Mouse (Mus musculus) left cerebral cortex, adult 11 months (tissue): Measurements from ENCODE around the gene Gm49384.

Source experiments
- DNase-seq: peaks from one replicate; pipeline ENCODE4 v3.0.0; 2022; ENCODE audit warnings: low spot score

The Gm49384 gene

DNA sequence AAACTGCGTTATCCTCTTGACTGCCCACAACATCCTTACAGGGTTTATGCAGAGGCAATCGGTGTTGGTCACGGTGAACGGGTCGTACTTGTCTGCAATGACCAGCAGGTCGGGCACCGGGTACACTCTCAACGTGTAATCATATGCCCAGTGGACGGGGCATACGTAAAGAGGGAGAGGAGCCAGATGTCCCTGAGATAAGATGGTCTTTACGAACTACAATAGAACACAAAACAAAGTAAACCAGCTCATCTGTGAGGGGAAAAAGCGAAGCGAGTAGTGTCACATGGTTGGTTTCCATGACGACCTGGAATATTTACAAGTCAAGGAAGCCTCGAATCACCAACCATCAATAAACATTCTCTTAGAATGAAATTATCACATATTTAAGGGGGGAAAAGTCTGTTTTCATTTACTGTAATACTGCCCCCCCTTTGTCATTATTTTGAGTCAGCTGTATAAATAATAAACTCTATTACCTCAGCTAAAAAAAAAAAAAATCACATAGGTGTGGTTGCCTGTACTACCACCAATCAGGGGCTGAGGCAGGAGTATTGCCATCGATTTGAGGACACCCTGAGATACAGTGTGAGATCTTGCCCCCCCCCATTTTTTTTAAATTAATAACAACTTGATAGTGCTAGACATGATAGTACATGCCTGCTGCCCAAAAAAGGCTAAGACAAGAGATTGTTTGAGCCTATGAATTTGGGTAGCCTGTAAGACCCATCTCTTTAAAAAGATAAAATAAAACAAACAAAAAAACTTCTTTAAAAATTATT, at the start of gene Gm49384:
Gm49384 (minus strand) TSS at position 216 of the 782 bp plus-strand sequence.
- no peak for DNase-seq

DNA sequence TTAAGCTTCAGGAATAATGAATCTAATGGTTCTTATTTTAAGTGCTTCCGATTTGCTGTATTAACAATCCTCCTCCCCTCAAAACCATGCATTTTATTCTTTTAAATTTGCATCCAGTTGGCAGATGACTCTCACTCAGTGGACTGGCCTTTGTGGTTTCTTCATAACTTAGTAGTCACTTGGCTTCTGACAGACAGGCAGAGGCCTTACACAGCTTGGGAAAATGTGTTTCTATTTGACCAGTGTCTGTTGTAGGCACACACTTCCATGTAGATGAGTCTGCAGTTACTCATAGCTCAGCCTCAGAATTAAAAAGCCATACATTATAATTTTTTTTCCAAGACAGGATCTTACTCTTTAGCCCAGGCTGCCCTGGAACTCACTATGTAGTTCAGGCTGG, 49.7 kb upstream of the Gm49384 start:
- DNase-seq, result no peak

DNA sequence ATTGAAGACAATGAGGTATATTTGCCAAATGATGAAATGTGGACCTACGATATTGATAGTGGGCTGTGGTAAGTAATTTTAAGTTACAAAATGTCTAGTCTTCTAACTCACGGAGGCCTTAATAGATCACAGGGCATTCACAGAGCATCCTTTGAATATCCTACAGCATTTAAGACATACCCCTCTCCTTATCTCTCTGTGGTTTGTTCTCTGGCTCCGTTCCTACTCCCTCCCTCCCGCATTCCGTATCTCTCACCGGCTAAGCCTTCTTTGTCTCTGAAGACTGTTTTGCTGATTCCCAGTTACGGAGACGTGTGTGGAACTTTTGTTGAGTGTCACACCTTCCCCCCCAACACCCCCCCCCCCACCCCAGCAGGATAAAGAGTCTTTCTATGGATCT, 46.7 kb upstream of the Gm49384 start:
- no peak for DNase-seq

DNA sequence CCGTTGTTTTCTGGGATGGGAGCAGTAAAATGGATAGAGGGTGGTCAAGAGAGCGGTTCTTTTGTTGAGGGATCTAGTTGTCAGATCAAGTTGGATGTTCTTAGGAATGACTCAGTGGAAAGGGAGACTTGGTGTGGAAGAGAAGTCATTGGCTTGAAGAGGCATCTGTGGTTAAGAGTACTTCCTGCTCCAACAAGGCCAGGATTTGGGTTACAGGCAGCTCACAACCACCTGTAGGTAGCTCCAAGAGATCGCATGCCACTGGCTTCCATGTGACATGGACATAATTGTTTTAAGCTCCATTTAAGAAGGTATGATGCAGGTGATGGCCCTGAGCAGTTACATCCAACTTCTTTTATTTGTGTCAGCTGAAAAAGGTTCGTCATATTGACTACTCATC, 45.7 kb upstream of the Gm49384 start:
- DNase-seq, result no peak

DNA sequence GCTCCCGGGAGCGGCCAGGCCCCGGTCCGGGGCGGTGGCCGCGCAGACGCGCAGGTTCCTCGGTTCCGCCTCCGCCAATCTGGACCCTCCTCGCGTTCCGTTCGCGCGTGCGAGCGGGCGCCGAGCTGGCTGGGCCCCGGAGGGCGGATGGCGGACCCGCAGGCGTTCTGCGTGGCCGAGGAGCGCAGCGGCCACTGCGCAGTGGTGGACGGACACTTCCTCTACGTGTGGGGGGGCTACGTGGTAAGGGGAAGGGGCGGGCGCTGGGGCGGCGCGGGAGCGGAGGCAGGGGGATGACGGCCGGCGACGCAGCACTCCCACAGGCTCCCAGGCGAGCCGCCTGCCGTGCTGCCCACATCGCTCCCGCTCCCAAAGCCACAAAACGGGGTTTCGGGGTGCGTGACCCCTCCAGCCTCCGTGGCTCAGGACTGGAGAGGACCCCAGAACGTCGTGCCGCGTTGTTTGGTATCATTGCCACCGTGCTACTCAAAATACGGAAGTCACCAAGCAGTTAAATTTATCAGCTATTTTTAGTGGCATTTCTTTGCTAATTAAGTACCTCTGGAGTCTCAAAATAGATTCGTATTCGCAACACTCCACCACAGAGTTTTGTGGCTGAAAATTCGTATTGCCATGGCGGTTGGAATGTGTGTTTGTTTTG, 37.8 kb upstream of the Gm49384 start:
- peak; percentile 39 for DNase-seq

DNA sequence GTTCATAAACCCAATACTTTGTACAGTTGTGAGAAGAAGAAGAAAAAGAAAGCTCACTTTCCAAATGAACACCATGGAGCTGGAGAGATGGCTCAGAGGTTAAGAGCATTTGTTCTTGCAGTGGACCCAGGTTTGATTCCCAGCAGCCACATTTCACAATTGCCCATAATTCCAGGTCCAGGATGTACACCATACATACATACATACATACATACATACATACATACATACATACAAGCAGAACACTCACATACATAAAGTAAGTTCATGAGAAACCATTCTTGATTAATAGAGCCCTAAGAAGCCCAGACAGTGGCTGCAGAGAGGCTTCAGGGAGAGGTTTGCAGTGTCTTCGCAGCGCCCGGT, 37.3 kb upstream of the Gm49384 start:
- DNase-seq, result no peak

DNA sequence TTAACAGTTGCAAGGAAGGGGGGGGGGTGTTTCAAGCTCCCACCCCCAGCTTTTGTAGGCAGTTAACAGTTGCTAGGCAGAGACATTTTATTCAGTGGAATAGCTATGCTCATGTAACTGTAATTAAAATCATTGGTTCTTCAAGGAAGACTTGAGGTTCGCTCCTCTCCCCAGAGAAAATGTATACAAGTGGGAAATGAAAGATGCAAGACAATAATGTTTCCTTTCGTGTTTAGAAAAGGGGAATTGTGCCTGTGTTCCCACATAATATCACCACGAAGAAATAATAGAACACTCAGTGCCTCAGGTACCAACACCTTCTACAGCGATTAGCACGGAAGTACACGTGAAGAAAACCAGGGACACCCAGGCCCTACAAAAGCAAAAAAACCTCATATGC, 36.8 kb upstream of the Gm49384 start, which contains the start of gene Klhdc1:
Klhdc1 (plus strand) TSS at position 301 of the 400 bp plus-strand sequence.
- no peak for DNase-seq

DNA sequence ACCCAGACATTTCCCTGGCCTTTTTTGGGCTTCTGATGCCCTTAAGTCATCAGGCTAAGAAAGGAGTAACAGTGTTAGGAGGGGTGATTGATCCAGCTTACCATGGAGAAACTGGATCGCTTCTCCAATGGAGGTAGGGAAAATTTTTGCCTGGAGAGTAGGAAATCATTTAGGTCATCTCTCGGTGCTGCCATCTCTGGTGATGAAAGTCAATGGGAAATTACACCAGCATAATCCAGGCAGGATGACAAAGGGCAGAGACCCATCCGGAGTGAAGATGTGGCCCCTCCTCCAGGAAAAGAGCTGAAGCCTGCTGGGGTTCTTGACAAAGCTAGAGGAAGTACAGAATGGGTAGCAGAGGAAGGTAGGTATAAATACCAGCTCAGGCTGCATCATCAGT, 34.2 kb upstream of the Gm49384 start:
- DNase-seq, result no peak

DNA sequence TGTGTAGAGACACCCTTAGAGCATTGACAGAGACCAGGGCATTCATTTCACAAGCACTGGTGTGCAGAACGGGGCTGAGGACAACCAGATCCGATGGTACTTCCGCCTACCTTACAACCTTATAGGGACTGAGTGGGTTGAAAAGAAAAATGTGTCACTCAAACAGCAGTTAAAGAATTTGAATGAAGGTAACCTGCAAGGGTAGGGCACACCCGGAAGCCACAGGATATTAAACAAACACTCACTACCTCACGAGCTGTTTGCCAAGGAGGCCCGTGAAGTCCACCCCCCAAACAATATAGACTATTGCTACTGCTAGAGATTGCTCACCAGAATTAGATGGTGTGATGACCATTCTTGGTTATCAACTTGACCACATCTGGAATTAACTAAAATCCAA, 31.7 kb upstream of the Gm49384 start:
- no peak for DNase-seq

DNA sequence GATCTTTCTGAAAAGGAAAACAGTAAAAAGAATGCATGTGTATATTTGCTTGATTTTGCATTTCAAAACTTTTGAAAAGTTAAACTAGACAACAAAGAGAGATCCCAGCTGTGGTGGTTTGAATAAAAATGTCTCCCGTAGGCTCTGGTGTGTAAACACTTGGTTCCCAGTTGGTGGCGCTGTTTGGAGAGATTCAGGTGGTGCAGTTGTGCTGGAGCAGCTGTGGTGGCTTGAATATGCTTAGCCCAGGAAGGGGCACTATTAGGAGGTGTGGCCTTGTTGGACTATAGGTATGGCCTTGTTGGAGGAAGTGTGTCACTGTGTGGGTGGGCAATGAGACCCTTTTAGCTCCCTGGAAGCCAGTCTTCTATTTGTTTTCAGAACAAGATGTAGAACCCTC, 25.2 kb upstream of the Gm49384 start:
- no peak for DNase-seq

DNA sequence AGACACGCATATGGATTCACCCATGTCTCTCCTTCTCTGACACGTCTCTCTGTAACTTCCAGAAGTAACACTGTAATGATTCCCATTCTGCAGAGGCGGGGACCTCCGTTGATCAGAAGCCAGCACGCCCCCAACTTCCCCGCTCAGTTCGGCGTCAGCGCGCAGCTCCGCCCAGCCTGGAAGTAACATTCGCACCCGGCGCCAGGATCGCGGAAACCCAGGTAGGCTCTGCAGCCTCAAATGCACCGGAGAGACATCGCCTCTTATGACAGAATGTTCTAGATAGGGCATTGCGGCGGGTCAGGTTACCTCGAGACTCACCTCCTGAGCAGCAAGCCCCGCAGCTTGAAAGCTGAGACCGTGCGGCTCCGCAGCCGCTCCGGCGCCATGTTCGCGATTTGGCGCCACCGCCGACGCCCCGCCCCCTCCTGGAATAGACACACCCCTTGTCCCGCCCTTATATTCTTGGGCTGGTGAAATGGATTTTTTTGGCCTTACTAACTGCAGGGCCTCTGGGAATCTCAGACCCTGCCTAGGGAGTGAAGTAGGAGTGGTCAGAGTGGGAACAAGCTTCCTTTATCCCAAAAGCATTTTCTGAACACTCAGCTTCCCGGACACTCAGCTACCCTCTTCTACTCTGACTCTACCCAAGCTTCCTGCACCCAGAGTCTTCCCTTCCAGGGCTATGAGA, 23.9 kb upstream of the Gm49384 start, which contains the start of gene Pole2:
Pole2 (minus strand) TSS at position 420 of the 691 bp plus-strand sequence.
- peak; percentile 46 for DNase-seq

DNA sequence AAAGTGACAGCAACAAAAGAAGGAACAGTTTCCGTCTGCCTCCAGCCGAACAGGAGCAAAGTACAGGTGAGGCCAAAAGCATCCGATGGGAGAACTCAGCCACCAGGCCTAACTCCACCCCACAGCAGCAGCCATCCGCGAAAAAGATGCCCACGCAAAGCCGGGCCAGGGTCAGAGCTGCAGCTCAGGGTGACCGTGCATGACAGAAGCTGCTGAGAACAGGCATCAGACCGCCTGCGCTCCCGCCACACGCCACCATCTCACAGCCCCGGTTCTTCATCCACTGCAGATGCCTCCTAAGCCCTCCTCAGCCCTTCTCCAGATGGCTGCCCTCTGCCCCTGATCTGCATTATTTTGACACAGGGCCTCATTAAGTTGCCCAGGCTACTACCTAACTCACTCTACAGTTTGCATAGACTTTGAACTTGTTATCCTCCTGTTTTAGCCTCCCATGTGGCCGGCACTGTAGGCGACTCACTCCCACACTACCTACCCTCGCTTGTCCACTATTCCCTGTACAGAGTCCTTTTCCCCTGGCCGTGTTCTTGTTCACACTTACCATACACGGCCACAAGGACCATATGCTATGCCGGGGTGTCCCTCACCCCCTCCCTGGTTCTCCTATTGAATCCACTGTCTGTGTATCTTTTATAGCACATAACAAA, 16.7 kb upstream of the Gm49384 start:
- no peak for DNase-seq

DNA sequence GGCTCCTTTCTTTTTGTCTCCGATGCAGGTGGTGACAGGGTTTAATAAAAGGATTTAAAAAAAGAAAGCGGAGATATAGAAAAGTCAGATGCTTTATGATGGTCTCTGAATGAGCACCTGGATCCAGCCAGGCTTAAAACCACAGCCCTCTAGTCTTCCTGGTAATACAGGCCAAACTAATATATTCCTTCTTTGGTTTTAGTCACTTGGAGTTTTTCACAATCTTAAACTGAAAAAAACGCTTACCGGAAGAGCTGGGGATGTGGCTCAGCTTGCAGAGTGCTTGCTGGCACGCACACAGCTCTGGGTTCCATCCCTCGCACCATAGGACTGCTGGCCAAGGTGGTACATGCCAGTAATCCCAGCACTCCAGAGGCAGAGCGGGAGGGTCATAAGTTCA, 12.5 kb upstream of the Gm49384 start:
- DNase-seq, result no peak

DNA sequence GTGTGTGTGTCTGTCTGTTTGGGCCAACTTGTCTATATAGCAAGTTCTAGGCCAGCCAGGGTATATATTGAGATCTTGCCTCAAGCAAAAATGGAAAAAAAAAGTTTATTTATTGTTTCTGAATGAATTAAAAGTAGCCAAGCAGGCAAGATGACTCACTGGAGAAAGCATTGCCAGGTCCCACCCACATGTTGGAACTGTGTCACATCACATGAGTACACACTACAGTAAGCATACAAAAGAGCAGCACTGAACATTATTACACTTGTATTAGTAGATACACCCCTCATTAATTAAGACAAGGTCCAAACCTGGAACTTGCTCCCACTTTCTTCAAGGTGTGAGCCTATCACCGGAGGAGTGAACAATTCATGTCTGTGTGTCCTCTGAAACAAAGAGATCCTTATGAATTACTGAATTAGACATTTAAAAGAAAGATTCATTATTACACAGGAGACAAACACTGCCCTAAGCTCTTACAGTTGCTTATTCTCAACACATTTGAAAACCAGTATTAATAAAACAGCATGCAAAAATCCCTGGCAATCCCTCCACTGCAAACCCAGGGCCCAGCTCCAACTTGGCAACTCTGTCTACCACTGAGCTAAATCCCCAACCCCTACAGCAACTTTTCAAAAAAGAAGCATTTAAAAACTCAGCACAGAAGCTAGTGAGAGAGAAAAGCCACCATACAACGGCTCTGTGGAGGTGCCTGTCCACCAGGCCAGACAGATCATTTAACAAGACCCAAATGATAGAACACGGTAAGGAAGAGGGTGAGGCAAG, 11.1 kb upstream of the Gm49384 start:
- no peak for DNase-seq

DNA sequence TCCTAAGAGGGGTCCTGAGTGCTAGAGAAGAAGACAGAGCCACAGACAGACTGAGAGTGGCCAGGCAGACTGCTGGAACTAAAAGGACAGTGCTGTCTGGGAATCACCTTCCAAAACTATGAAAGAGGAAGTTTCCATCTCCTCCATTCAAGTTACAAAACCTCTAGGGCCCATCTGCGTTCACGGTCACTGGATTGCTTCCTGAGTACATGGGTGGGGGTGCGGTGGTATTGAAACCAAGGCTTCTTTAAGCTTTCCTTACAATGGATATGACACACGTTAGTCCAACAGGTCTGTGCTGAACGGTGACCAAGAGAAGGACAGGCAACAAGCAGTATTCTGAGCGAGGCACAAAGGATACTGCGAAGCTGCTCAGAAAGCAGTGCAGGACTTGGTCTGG, 10.3 kb upstream of the Gm49384 start:
- DNase-seq, result no peak

DNA sequence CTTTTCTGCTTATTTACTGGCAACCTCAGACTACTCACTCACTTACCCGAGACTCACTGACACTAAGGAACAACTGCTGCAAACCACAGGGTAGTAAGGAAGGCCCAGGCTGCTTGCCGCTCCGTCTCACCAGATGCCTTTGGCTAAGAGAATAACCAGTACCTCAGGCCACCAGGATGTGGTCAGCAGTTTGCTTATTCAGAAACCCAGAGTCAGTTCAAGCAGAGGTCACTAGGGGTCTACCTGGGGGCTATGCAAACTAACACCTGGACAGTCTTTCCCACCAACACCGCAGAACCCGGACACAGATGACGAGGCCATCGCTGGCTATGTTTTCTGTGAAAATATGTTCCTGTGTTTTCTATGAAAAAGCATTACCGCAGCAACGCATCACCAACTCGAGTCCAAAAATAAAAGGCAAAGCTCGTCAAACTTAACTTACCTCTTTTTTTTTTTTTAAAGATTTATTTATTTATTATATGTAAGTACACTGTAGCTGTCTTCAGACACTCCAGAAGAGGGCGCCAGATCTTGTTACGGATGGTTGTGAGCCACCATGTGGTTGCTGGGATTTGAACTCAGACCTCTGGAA, 9.2 kb upstream of the Gm49384 start:
- DNase-seq, result no peak

DNA sequence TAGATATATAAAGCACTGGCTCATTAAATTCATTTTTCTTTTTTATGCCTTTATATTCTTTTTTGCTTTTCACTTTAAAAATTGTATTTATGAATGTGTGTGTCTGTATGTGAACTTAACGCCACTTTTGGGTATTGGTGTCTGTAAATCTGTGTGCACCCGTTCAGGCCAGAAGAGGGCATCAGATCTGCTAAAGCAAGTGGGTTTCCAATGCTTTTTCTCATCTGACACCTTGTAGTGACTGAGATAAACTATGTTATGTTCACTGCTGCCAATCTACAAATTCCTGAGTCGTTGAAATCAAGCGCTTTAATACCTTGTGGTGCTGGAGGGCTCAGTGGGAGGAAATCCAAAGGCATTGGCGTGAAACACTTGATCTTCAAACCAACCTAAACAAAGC, 7.0 kb upstream of the Gm49384 start:
- no peak for DNase-seq

DNA sequence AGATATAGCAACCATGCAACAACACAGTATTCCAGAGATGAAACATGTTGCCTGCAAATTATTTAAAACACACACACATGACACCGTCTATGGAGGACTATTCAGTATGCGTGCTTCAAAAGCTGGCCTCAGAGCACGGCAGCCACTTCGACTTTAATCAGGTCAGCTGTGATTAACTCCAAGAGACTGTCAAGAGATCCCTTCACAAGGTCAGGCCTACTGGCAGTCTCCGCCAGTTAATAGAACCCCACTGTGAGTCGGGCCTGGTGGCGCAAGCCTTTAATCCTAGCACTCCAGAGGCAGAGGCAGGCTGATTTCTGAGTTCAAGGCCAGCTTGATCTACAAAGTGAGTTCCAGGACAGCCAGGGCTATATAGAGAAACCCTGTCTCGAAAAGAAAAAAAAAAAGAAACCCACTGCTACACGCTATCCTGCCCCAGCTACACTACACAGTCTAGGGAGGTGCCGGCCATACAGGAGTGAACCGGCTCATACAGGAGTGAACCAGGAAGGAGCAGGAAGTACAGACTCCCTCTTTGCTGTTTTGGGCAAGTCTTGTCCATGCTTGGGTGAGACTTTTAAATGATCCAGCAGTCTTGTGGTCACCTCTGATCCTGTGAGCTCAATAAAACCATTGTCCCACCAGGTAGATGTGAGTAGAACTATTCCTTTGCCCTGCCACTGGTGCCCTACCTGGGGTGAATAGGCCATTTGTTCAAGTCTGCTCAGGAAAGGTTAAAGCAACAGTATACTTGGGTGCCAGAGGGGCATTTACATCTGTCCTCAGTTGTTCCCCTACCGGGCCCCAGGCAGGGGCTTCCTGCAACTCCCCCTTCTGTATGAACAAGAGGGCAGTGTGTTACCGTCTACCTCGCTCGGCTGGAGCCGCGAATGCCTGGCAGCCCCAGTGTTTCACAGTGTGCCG, 6.3 kb upstream of the Gm49384 start:
- DNase-seq, result no peak

DNA sequence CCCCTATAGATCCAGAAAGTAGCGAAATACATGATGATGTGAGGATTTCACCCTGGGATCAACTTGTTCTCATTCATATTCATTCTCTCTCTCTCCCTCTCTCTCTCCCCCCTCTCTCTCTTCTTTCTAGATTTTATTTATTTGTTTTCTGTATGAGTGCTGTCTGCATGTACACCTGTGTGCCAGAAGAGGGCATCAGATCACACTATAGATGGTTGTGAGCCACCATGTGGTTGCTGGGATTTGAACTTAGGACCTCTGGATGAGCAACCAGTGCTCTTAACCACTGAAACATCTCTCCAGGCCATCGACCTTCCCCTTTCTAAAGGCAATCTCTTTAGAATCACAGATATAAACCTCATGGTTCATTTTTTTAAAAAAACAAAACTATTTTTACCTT, 4.5 kb upstream of the Gm49384 start:
- DNase-seq, result no peak

DNA sequence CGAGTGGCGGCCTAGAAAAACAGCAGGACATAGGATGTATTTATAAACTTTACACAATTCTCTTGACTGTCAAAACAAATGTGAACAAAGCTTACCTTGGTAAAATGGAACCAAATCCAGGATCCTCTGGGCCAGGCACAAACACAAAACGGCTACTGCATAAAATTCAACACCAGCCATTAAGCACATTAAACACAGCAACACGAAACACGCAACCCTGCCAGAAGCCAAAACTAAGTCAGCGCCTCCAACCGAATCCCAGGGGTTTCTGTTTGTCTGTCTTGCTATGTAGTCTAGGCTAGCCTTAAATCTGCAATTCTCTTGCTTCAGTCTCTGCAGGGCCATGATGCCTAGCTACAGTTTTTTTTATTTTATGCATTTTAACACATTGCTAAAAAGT, 3.9 kb upstream of the Gm49384 start:
- DNase-seq, result no peak
